Mouse (Mus musculus) hindbrain, embryonic 16.5 days (tissue): ENCODE data around the gene Rnf180. TPM values are rescaled to one million over a fixed set of nuclear protein-coding genes. Genes with fewer than 3 reads are reported as not detected.

Experiments used
- ATAC-seq: fragments of 200-750 bp; cut with Nextera tagmentation; 2 replicates; pipeline ENCODE4 v1.8.0; 2017; ENCODE audit warnings: moderate TSS enrichment, moderate library complexity
- H3K27ac ChIP-seq: fragments of 300-500 bp; sonication (generic); 2 replicates; pipeline ENCODE4 v1.5.1; 2014; ENCODE audit warnings: low read depth, mild to moderate bottlenecking, control low read depth, low read length, moderate library complexity
- H3K27me3 ChIP-seq: fragments of 300-500 bp; sonication (generic); replicated peaks from 2 replicates; pipeline ENCODE4 v1.6.1; 2014; ENCODE audit warnings: low read length; ENCODE audit not compliant: control insufficient read depth, insufficient read depth
- H3K36me3 ChIP-seq: fragments of 300-500 bp; sonication (generic); 2 replicates; pipeline ENCODE4 v1.6.1; 2014; ENCODE audit warnings: mild to moderate bottlenecking, low read length, moderate library complexity, mixed read lengths; ENCODE audit not compliant: control insufficient read depth, insufficient read depth
- H3K4me1 ChIP-seq: fragments of 300-500 bp; sonication (generic); 2 replicates; pipeline ENCODE4 v1.6.1; 2014; ENCODE audit warnings: low read depth, low read length; ENCODE audit not compliant: control insufficient read depth, insufficient read depth
- H3K4me2 ChIP-seq: fragments of 300-500 bp; sonication (generic); 2 replicates; pipeline ENCODE4 v1.6.1; 2014; ENCODE audit warnings: mild to moderate bottlenecking, low read length, control low read depth, moderate library complexity
- H3K4me3 ChIP-seq: fragments of 300-500 bp; sonication (generic); 2 replicates; pipeline ENCODE4 v1.5.1; 2014; ENCODE audit warnings: mild to moderate bottlenecking, low read length, control low read depth, moderate library complexity
- H3K9ac ChIP-seq: fragments of 300-500 bp; sonication (generic); 2 replicates; pipeline ENCODE4 v1.6.1; 2014; ENCODE audit warnings: low read depth, mild to moderate bottlenecking, control low read depth, low read length, moderate library complexity
- H3K9me3 ChIP-seq: fragments of 300-500 bp; sonication (generic); 2 replicates; pipeline ENCODE4 v1.6.1; 2014; ENCODE audit warnings: mild to moderate bottlenecking, low read length, moderate library complexity; ENCODE audit not compliant: control insufficient read depth
- WGBS: fragments of 180-500 bp; shearing (Covaris S2); extraction: QIAGEN DNeasy Blood & Tissue Kit; methylation state at CpG from one replicate; pipeline ENCODE4 v1.1.7; 2014; 5-methylcytosine and 5-hydroxymethylcytosine counted together
- polyA plus RNA-seq: library from polyadenylated mRNA; unstranded; fragments of >200 nt; fragmentation: Nextera tagmentation; extraction: Ambion mirVana; gene quantifications from 2 replicates; pipeline ENCODE4 v1.2.1, GENCODE M21; 2015

Rnf180 gene
- polyA plus RNA-seq, 1 experiment from 2014 or later, result 42.0 TPM

- ATAC-seq, result peak; percentile 42; the same call in 1 of the 2 replicates
- no peak overlapping the region for H3K27ac ChIP-seq
- no peaks in the 10 kb centered on the region for H3K4me1 ChIP-seq
- no peaks in the 10 kb centered on the region for H3K27me3 ChIP-seq
- H3K4me2 ChIP-seq, result no peak overlapping the region
- WGBS, result 74% methylated on average over 6 of the region's 6 CpGs
- no peak overlapping the region for H3K4me3 ChIP-seq
- peaks cover 1% of the 10 kb centered on the region for H3K9me3 ChIP-seq
- peaks cover 10% of the 10 kb centered on the region; the same call in 1 of the 2 replicates for H3K36me3 ChIP-seq
- H3K9ac ChIP-seq, result no peak overlapping the region
Observed at GRCm38 (mm10) chr13:105267464-105267863, 27.2 kb downstream of the Rnf180 start.

- H3K9ac ChIP-seq, result no peak overlapping the region
- ATAC-seq, result 0 out of 2 replicates have a peak, but pooled peaks have one; percentile 52
- H3K9me3 ChIP-seq, result no peaks in the 10 kb centered on the region
- H3K4me2 ChIP-seq, result no peak overlapping the region
- H3K27ac ChIP-seq, result no peak overlapping the region
- H3K27me3 ChIP-seq, result no peaks in the 10 kb centered on the region
- WGBS, result 58% methylated on average over 3 of the region's 3 CpGs
- no peak overlapping the region for H3K4me3 ChIP-seq
- no peaks in the 10 kb centered on the region for H3K4me1 ChIP-seq
- H3K36me3 ChIP-seq, result peaks cover 9% of the 10 kb centered on the region; the same call in 1 of the 2 replicates
Observed at GRCm38 (mm10) chr13:105266746-105267145, 27.9 kb downstream of the Rnf180 start.

- no peak overlapping the region for H3K4me3 ChIP-seq
- H3K36me3 ChIP-seq, result no peaks in the 10 kb centered on the region
- no peak overlapping the region for H3K9ac ChIP-seq
- H3K4me1 ChIP-seq, result no peaks in the 10 kb centered on the region
- no peaks in the 10 kb centered on the region for H3K27me3 ChIP-seq
- no peaks in the 10 kb centered on the region for H3K9me3 ChIP-seq
- H3K4me2 ChIP-seq, result no peak overlapping the region
- ATAC-seq, result no peak
- WGBS, result 16% methylated on average over 4 of the region's 4 CpGs
- H3K27ac ChIP-seq, result no peak overlapping the region
Observed at GRCm38 (mm10) chr13:105256757-105257433, 37.7 kb downstream of the Rnf180 start.

GRCm38 (mm10) chr13:105250767-105251166 is 43.8 kb downstream of the Rnf180 start:
- Histone ChIP-seq H3K36me3 (no peaks in the 10 kb centered on the region), H3K9me3 (no peaks in the 10 kb centered on the region), H3K9ac (no peak overlapping the region), H3K27me3 (no peaks in the 10 kb centered on the region), H3K4me1 (no peaks in the 10 kb centered on the region), H3K27ac (peak overlapping the region; percentile 70), H3K4me3 (no peak overlapping the region), H3K4me2 (no peak overlapping the region; the same call in 1 of the 2 replicates)
- WGBS, result 27% methylated on average over 4 of the region's 4 CpGs
- peak; percentile 49; the same call in 1 of the 2 replicates for ATAC-seq

GRCm38 (mm10) chr13:105250264-105250663 is 44.4 kb downstream of the Rnf180 start:
- H3K27ac ChIP-seq, result peak overlapping the region; percentile 70
- no peaks in the 10 kb centered on the region for H3K9me3 ChIP-seq
- no peaks in the 10 kb centered on the region; the same call in 1 of the 2 replicates for H3K36me3 ChIP-seq
- WGBS, result 37% methylated on average over 9 of the region's 9 CpGs
- peak; percentile 60 for ATAC-seq
- H3K27me3 ChIP-seq, result no peaks in the 10 kb centered on the region
- H3K4me2 ChIP-seq, result peak overlapping the region; percentile 38
- H3K4me3 ChIP-seq, result peak overlapping the region; percentile 24
- H3K4me1 ChIP-seq, result no peaks in the 10 kb centered on the region
- H3K9ac ChIP-seq, result no peak overlapping the region

GRCm38 (mm10) chr13:105249599-105249998 is 45.0 kb downstream of the Rnf180 start:
- 60% methylated on average over 14 of the region's 14 CpGs for WGBS
- peak overlapping the region; percentile 70 for H3K27ac ChIP-seq
- ATAC-seq, result peak; percentile 60
- H3K4me3 ChIP-seq, result peak overlapping the region; percentile 24
- H3K36me3 ChIP-seq, result no peaks in the 10 kb centered on the region; the same call in 1 of the 2 replicates
- no peaks in the 10 kb centered on the region for H3K4me1 ChIP-seq
- no peaks in the 10 kb centered on the region for H3K27me3 ChIP-seq
- H3K9ac ChIP-seq, result peak overlapping the region; percentile 36; the same call in 1 of the 2 replicates
- H3K4me2 ChIP-seq, result peak overlapping the region; percentile 38
- H3K9me3 ChIP-seq, result no peaks in the 10 kb centered on the region

GRCm38 (mm10) chr13:105247691-105248090 is 46.9 kb downstream of the Rnf180 start:
- Histone ChIP-seq H3K4me2 (peak overlapping the region; percentile 6), H3K36me3 (no peaks in the 10 kb centered on the region; the same call in 1 of the 2 replicates), H3K4me3 (peak overlapping the region; percentile 8), H3K4me1 (no peaks in the 10 kb centered on the region), H3K27ac (no peak overlapping the region), H3K27me3 (no peaks in the 10 kb centered on the region), H3K9me3 (no peaks in the 10 kb centered on the region), H3K9ac (no peak overlapping the region)
- WGBS, result 76% methylated on average over 6 of the region's 6 CpGs
- ATAC-seq, result no peak

- Histone ChIP-seq H3K4me3 (no peak overlapping the region), H3K27me3 (no peaks in the 10 kb centered on the region), H3K9ac (no peak overlapping the region), H3K27ac (no peak overlapping the region), H3K36me3 (no peaks in the 10 kb centered on the region; the same call in 1 of the 2 replicates), H3K4me1 (no peaks in the 10 kb centered on the region), H3K9me3 (no peaks in the 10 kb centered on the region), H3K4me2 (no peak overlapping the region)
- ATAC-seq, result no peak
- 77% methylated on average over 2 of the region's 2 CpGs for WGBS
Observed at GRCm38 (mm10) chr13:105240810-105241209, 53.8 kb downstream of the Rnf180 start.

- WGBS, result 47% methylated on average over 4 of the region's 4 CpGs
- ATAC-seq, result no peak
Observed at GRCm38 (mm10) chr13:105227126-105227525, 67.5 kb downstream of the Rnf180 start.

More at GRCm38 (mm10) chr13:105227126-105227525, 67.5 kb downstream of the Rnf180 start:
- no peaks in the 10 kb centered on the region for H3K9me3 ChIP-seq
- H3K36me3 ChIP-seq, result no peaks in the 10 kb centered on the region
- no peak overlapping the region for H3K27ac ChIP-seq
- H3K27me3 ChIP-seq, result no peaks in the 10 kb centered on the region
- no peak overlapping the region for H3K4me3 ChIP-seq
- H3K9ac ChIP-seq, result no peak overlapping the region
- H3K4me2 ChIP-seq, result no peak overlapping the region
- H3K4me1 ChIP-seq, result peaks cover 4% of the 10 kb centered on the region; the same call in 1 of the 2 replicates
